Mouse (Mus musculus) hindbrain, embryonic 15.5 days (tissue): ENCODE measurements around the gene Terf2ip. TPM values are rescaled to one million over a fixed set of nuclear protein-coding genes. Genes with fewer than 3 reads are reported as not detected.

Source experiments
- ATAC-seq: fragments of 200-750 bp; cut with Nextera tagmentation; 2 replicates; pipeline ENCODE4 v1.8.0; 2017; ENCODE audit warnings: low read depth, moderate number of reproducible peaks, moderate TSS enrichment; ENCODE audit not compliant: low FRiP score
- H3K27ac ChIP-seq: fragments of 300-500 bp; sonication (generic); replicated peaks from 2 replicates; pipeline ENCODE4 v1.5.1; 2015; ENCODE audit warnings: mild to moderate bottlenecking, inconsistent platforms
- H3K27me3 ChIP-seq: fragments of 300-500 bp; sonication (generic); 2 replicates; pipeline ENCODE4 v1.6.1; 2015; ENCODE audit warnings: control low read depth, inconsistent platforms
- H3K36me3 ChIP-seq: fragments of 300-500 bp; sonication (generic); 2 replicates; pipeline ENCODE4 v1.6.1; 2015; ENCODE audit warnings: control low read depth, inconsistent platforms
- H3K4me1 ChIP-seq: fragments of 300-500 bp; sonication (generic); replicated peaks from 2 replicates; pipeline ENCODE4 v1.6.1; 2015; ENCODE audit warnings: control low read depth, inconsistent platforms
- H3K4me2 ChIP-seq: fragments of 300-500 bp; sonication (generic); 2 replicates; pipeline ENCODE4 v1.6.1; 2015; ENCODE audit warnings: moderate library complexity, mild to moderate bottlenecking, inconsistent platforms
- H3K4me3 ChIP-seq: fragments of 300-500 bp; sonication (generic); 2 replicates; pipeline ENCODE4 v1.5.1; 2015; ENCODE audit warnings: mild to moderate bottlenecking, inconsistent platforms
- H3K9ac ChIP-seq: fragments of 300-500 bp; sonication (generic); 2 replicates; pipeline ENCODE4 v1.6.1; 2015; ENCODE audit warnings: inconsistent platforms
- H3K9me3 ChIP-seq: fragments of 300-500 bp; sonication (generic); 2 replicates; pipeline ENCODE4 v1.6.1; 2016; ENCODE audit warnings: control low read depth, inconsistent platforms
- WGBS: fragments of 180-500 bp; shearing (Covaris S2); methylation state at CpG from one replicate; pipeline ENCODE4 v1.1.7; 2015; 5-methylcytosine and 5-hydroxymethylcytosine counted together
- polyA plus RNA-seq: library from polyadenylated mRNA; unstranded; fragments of >200 nt; fragmentation: Nextera tagmentation; extraction: Ambion mirVana; gene quantifications from 2 replicates; pipeline ENCODE4 v1.2.1, GENCODE M21; 2015

The Terf2ip gene
- polyA plus RNA-seq, 1 experiment from 2014 or later = 68.4 TPM

GRCm38 (mm10) chr8:112029455-112029854 is 18.3 kb downstream of the Terf2ip start:
- no peaks in the 10 kb centered on the region for H3K27me3 ChIP-seq
- no peak overlapping the region for H3K4me3 ChIP-seq
- no peak overlapping the region for H3K4me2 ChIP-seq
- no peak overlapping the region for H3K9ac ChIP-seq
- no peaks in the 10 kb centered on the region for H3K9me3 ChIP-seq
- no peaks in the 10 kb centered on the region for H3K36me3 ChIP-seq
- no peak overlapping the region for H3K27ac ChIP-seq
- no peaks in the 10 kb centered on the region for H3K4me1 ChIP-seq
- ATAC-seq = no peak
- WGBS = 86% methylated on average over 7 of the region's 7 CpGs

- no peak for ATAC-seq
- Histone ChIP-seq H3K4me1 (no peaks in the 10 kb centered on the region), H3K9ac (no peak overlapping the region), H3K9me3 (no peaks in the 10 kb centered on the region), H3K4me3 (no peak overlapping the region), H3K36me3 (no peaks in the 10 kb centered on the region), H3K4me2 (no peak overlapping the region), H3K27me3 (no peaks in the 10 kb centered on the region), H3K27ac (no peak overlapping the region)
- WGBS = 66% methylated on average over 6 of the region's 6 CpGs
These were observed 19.5 kb downstream of the Terf2ip start for GRCm38 (mm10) chr8:112030663-112031062.

- Histone ChIP-seq H3K36me3 (no peaks in the 10 kb centered on the region), H3K9me3 (no peaks in the 10 kb centered on the region), H3K4me2 (no peak overlapping the region), H3K27me3 (no peaks in the 10 kb centered on the region), H3K27ac (no peak overlapping the region), H3K9ac (no peak overlapping the region), H3K4me3 (no peak overlapping the region), H3K4me1 (no peaks in the 10 kb centered on the region)
- 46% methylated on average over 7 of the region's 7 CpGs for WGBS
- ATAC-seq = no peak
These were observed 21.9 kb downstream of the Terf2ip start for GRCm38 (mm10) chr8:112033071-112033470.

- WGBS = 21% methylated on average over 8 of the region's 8 CpGs
These were observed 23.4 kb downstream of the Terf2ip start for GRCm38 (mm10) chr8:112034603-112035002.

GRCm38 (mm10) chr8:112037521-112037920 is 26.3 kb downstream of the Terf2ip start:
- Histone ChIP-seq H3K4me2 (no peak overlapping the region), H3K4me3 (no peak overlapping the region), H3K27me3 (no peaks in the 10 kb centered on the region), H3K36me3 (no peaks in the 10 kb centered on the region), H3K4me1 (no peaks in the 10 kb centered on the region), H3K9ac (no peak overlapping the region), H3K27ac (no peak overlapping the region), H3K9me3 (no peaks in the 10 kb centered on the region)
- WGBS = 86% methylated on average over 18 of the region's 18 CpGs
- ATAC-seq = no peak

More at GRCm38 (mm10) chr8:112034603-112035002, 23.4 kb downstream of the Terf2ip start:
- Histone ChIP-seq H3K27ac (no peak overlapping the region), H3K4me3 (no peak overlapping the region), H3K27me3 (no peaks in the 10 kb centered on the region), H3K9ac (no peak overlapping the region), H3K36me3 (no peaks in the 10 kb centered on the region), H3K9me3 (no peaks in the 10 kb centered on the region), H3K4me2 (no peak overlapping the region), H3K4me1 (no peaks in the 10 kb centered on the region)
- no peak for ATAC-seq

GRCm38 (mm10) chr8:112045182-112045581 is 34.0 kb downstream of the Terf2ip start:
- no peak for ATAC-seq
- no peaks in the 10 kb centered on the region for H3K36me3 ChIP-seq
- no peak overlapping the region for H3K4me2 ChIP-seq
- H3K4me3 ChIP-seq = no peak overlapping the region
- WGBS = 89% methylated on average over 5 of the region's 5 CpGs
- H3K27ac ChIP-seq = no peak overlapping the region
- no peaks in the 10 kb centered on the region for H3K27me3 ChIP-seq
- H3K9me3 ChIP-seq = no peaks in the 10 kb centered on the region
- no peaks in the 10 kb centered on the region for H3K4me1 ChIP-seq
- no peak overlapping the region for H3K9ac ChIP-seq

GRCm38 (mm10) chr8:112045896-112046295 is 34.7 kb downstream of the Terf2ip start:
- Histone ChIP-seq H3K36me3 (no peaks in the 10 kb centered on the region), H3K4me2 (no peak overlapping the region), H3K4me1 (no peaks in the 10 kb centered on the region), H3K4me3 (no peak overlapping the region), H3K27ac (no peak overlapping the region), H3K27me3 (no peaks in the 10 kb centered on the region), H3K9ac (no peak overlapping the region), H3K9me3 (no peaks in the 10 kb centered on the region)
- WGBS = 3% methylated on average over 7 of the region's 7 CpGs
- peak; percentile 77; the same call in 1 of the 2 replicates for ATAC-seq

- H3K27ac ChIP-seq = no peak overlapping the region
- WGBS = 69% methylated on average over 6 of the region's 6 CpGs
These were observed 37.1 kb downstream of the Terf2ip start for GRCm38 (mm10) chr8:112048293-112048692.

GRCm38 (mm10) chr8:112049984-112050383 is 38.8 kb downstream of the Terf2ip start:
- no peaks in the 10 kb centered on the region for H3K36me3 ChIP-seq
- no peak overlapping the region for H3K4me3 ChIP-seq
- no peak for ATAC-seq
- no peak overlapping the region for H3K4me2 ChIP-seq
- H3K9ac ChIP-seq = no peak overlapping the region
- H3K9me3 ChIP-seq = no peaks in the 10 kb centered on the region
- no peaks in the 10 kb centered on the region for H3K27me3 ChIP-seq
- no peak overlapping the region for H3K27ac ChIP-seq
- H3K4me1 ChIP-seq = no peaks in the 10 kb centered on the region
- WGBS = 83% methylated on average over 6 of the region's 6 CpGs

More at GRCm38 (mm10) chr8:112048293-112048692, 37.1 kb downstream of the Terf2ip start:
- Histone ChIP-seq H3K4me1 (no peaks in the 10 kb centered on the region), H3K9me3 (no peaks in the 10 kb centered on the region), H3K27me3 (no peaks in the 10 kb centered on the region), H3K36me3 (no peaks in the 10 kb centered on the region), H3K9ac (no peak overlapping the region), H3K4me2 (no peak overlapping the region), H3K4me3 (no peak overlapping the region)
- no peak for ATAC-seq

- H3K27ac ChIP-seq = no peak overlapping the region
- H3K9me3 ChIP-seq = no peaks in the 10 kb centered on the region
- ATAC-seq = no peak
- no peaks in the 10 kb centered on the region for H3K27me3 ChIP-seq
- H3K36me3 ChIP-seq = no peaks in the 10 kb centered on the region
- no peak overlapping the region for H3K4me3 ChIP-seq
- WGBS = 85% methylated on average over 9 of the region's 9 CpGs
- H3K4me1 ChIP-seq = no peaks in the 10 kb centered on the region
- no peak overlapping the region for H3K4me2 ChIP-seq
- H3K9ac ChIP-seq = no peak overlapping the region
These were observed 40.3 kb downstream of the Terf2ip start for GRCm38 (mm10) chr8:112051537-112051936.

GRCm38 (mm10) chr8:112054456-112054855 is 43.3 kb downstream of the Terf2ip start:
- Histone ChIP-seq H3K27me3 (no peaks in the 10 kb centered on the region), H3K9me3 (no peaks in the 10 kb centered on the region)

GRCm38 (mm10) chr8:112061372-112061771 is 50.2 kb downstream of the Terf2ip start:
- ATAC-seq = no peak; the same call in 1 of the 2 replicates
- no peak overlapping the region for H3K27ac ChIP-seq
- no peaks in the 10 kb centered on the region for H3K4me1 ChIP-seq
- no peaks in the 10 kb centered on the region for H3K9me3 ChIP-seq
- H3K4me3 ChIP-seq = no peak overlapping the region
- H3K36me3 ChIP-seq = no peaks in the 10 kb centered on the region
- WGBS = 30% methylated on average over 4 of the region's 4 CpGs
- H3K4me2 ChIP-seq = no peak overlapping the region
- no peak overlapping the region for H3K9ac ChIP-seq
- no peaks in the 10 kb centered on the region for H3K27me3 ChIP-seq

More at GRCm38 (mm10) chr8:112054456-112054855, 43.3 kb downstream of the Terf2ip start:
- Histone ChIP-seq H3K4me2 (no peak overlapping the region), H3K4me1 (no peaks in the 10 kb centered on the region), H3K4me3 (no peak overlapping the region), H3K9ac (no peak overlapping the region), H3K27ac (no peak overlapping the region), H3K36me3 (no peaks in the 10 kb centered on the region)
- ATAC-seq = no peak
